Comparison of ENCODE assay signal across 14 mouse cellular contexts in the genomic region with DNA sequence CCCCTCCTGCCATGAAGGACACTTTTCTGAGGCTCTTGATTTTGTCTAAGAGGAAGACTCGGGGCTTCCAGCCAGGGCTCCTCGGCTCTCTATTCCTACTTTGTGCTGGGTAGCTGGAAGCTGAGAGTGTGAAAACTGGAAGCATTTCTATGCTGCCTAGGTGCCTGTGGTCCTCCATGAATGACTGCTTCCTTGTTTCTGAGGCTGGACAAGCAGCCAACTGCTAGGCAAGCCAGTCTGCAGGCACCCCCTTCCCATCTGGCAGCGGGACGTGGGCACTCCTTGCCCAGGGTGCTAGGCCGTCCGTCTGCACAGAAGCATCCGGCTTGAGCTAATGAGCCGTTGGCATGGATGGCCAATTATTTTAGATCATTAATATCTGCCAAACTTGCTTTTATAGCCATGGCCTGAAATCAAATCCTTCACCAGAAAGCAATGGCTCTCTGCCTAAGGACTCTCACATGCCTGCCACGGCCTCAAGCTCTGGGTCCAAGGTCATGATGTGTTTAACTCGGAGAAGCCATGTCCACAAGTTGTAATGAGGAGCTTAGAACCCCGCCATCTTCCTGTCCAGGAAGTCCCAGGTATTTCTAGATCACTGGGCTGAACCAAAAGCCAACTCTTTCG.
DNase-seq lines count a peak whose midpoint lies in the region; ATAC-seq and TF ChIP-seq lines count a peak whose summit lies in the region.
"Had no signal": no experiment of that assay in that cellular context is flagged by ENCODE, and none has a peak within 500 bp of the region (broad histone marks: within the 10 kb centered on the region; RNA-seq: fewer than 3 reads in every experiment).

No protein-coding gene starts in this region.

- WGBS in hindbrain, embryonic 16.5 days: 70% methylated on average over 12 of the region's 12 CpGs
- 86% methylated on average over 12 of the region's 12 CpGs for WGBS in hindbrain, embryonic 12.5 days
- 87% methylated on average over 12 of the region's 12 CpGs for WGBS in intestine, embryonic 15.5 days
- 82% methylated on average over 12 of the region's 12 CpGs for WGBS in lung, postnatal 0 days

- H3K4me2 ChIP-seq in hindbrain, embryonic 16.5 days (ENCODE audit: low read length): no peak overlapping the region
- no peak overlapping the region for H3K4me2 ChIP-seq in hindbrain, embryonic 12.5 days (replicated peaks)
- H3K4me2 ChIP-seq in intestine, embryonic 15.5 days (replicated peaks): no peak overlapping the region
- H3K4me2 ChIP-seq in lung, postnatal 0 days (replicated peaks; ENCODE audit: low read depth, low read length): no peak overlapping the region
- H3K4me2 ChIP-seq: embryonic facial prominence, embryonic 15.5 days; heart, embryonic 13.5 days; liver, embryonic 15.5 days had no signal

- H3K36me3 ChIP-seq in hindbrain, embryonic 16.5 days (ENCODE audit: control insufficient read depth, insufficient read depth, low read length): no peaks in the 10 kb centered on the region
- H3K36me3 ChIP-seq in hindbrain, embryonic 12.5 days: no peaks in the 10 kb centered on the region
- no peaks in the 10 kb centered on the region for H3K36me3 ChIP-seq in intestine, embryonic 15.5 days
- H3K36me3 ChIP-seq in lung, postnatal 0 days (ENCODE audit: insufficient read depth, low read length): no peaks in the 10 kb centered on the region
- H3K36me3 ChIP-seq: embryonic facial prominence, embryonic 15.5 days; heart, embryonic 13.5 days; liver, embryonic 15.5 days had no signal

- no peaks in the 10 kb centered on the region for H3K27me3 ChIP-seq in hindbrain, embryonic 16.5 days (replicated peaks; ENCODE audit: control insufficient read depth, insufficient read depth, low read length)
- peaks cover 11% of the 10 kb centered on the region for H3K27me3 ChIP-seq in hindbrain, embryonic 12.5 days
- H3K27me3 ChIP-seq in intestine, embryonic 15.5 days (replicated peaks): no peaks in the 10 kb centered on the region; the same call in 1 of the 2 replicates
- H3K27me3 ChIP-seq in lung, postnatal 0 days (replicated peaks; ENCODE audit: insufficient read depth, low read length): no peaks in the 10 kb centered on the region
- H3K27me3 ChIP-seq: embryonic facial prominence, embryonic 15.5 days had no signal

- TF ChIP-seq CTCF in lung, postnatal 0 days (IDR thresholded peaks at IDR 0.05): no peak

- no peak overlapping the region for H3K9ac ChIP-seq in hindbrain, embryonic 16.5 days (ENCODE audit: low read depth, low read length)
- H3K9ac ChIP-seq in hindbrain, embryonic 12.5 days: no peak overlapping the region
- no peak overlapping the region for H3K9ac ChIP-seq in intestine, embryonic 15.5 days
- no peak overlapping the region for H3K9ac ChIP-seq in lung, postnatal 0 days (replicated peaks; ENCODE audit: low read depth)
- H3K9ac ChIP-seq: embryonic facial prominence, embryonic 15.5 days; heart, embryonic 13.5 days; liver, embryonic 15.5 days had no signal

- H3K4me1 ChIP-seq in hindbrain, embryonic 16.5 days (ENCODE audit: control insufficient read depth, insufficient read depth, low read depth, low read length): peaks cover 3% of the 10 kb centered on the region; the same call in 1 of the 2 replicates
- peaks cover 3% of the 10 kb centered on the region; the same call in 1 of the 2 replicates for H3K4me1 ChIP-seq in hindbrain, embryonic 12.5 days
- no peaks in the 10 kb centered on the region; the same call in 1 of the 2 replicates for H3K4me1 ChIP-seq in intestine, embryonic 15.5 days (replicated peaks)
- no peaks in the 10 kb centered on the region for H3K4me1 ChIP-seq in lung, postnatal 0 days (ENCODE audit: insufficient read depth, low read depth, low read length)
- H3K4me1 ChIP-seq: liver, embryonic 15.5 days had no signal

- H3K4me3 ChIP-seq in hindbrain, embryonic 16.5 days (ENCODE audit: low read length): no peak overlapping the region
- no peak overlapping the region for H3K4me3 ChIP-seq in hindbrain, embryonic 12.5 days
- H3K4me3 ChIP-seq in intestine, embryonic 15.5 days (replicated peaks): no peak overlapping the region
- no peak overlapping the region for H3K4me3 ChIP-seq in lung, postnatal 0 days (ENCODE audit: low read depth, low read length)
- H3K4me3 ChIP-seq: embryonic facial prominence, embryonic 15.5 days; heart, embryonic 13.5 days; liver, embryonic 15.5 days had no signal

- peak; percentile 89 for ATAC-seq in hindbrain, embryonic 16.5 days
- ATAC-seq in hindbrain, embryonic 12.5 days (ENCODE audit: low FRiP score): no peak
- ATAC-seq in intestine, embryonic 15.5 days: no peak
- ATAC-seq in lung, postnatal 0 days: no peak
- ATAC-seq: midbrain, embryonic 16.5 days had no signal

- H3K9me3 ChIP-seq in hindbrain, embryonic 16.5 days (ENCODE audit: control insufficient read depth, low read length): no peaks in the 10 kb centered on the region
- no peaks in the 10 kb centered on the region for H3K9me3 ChIP-seq in hindbrain, embryonic 12.5 days (replicated peaks)
- no peaks in the 10 kb centered on the region for H3K9me3 ChIP-seq in intestine, embryonic 15.5 days
- H3K9me3 ChIP-seq in lung, postnatal 0 days (ENCODE audit: low read length): no peaks in the 10 kb centered on the region
- H3K9me3 ChIP-seq: embryonic facial prominence, embryonic 15.5 days; liver, embryonic 15.5 days had no signal

- peak; percentile 47 to 65 for DNase-seq in cerebellum, postnatal 36 days
- peak; percentile 13 to 28 for DNase-seq in layer of hippocampus, postnatal 25 days (ENCODE audit: extremely low spot score in 1 of 2, low spot score in 1 of 2)
- DNase-seq in right cerebral cortex, postnatal 25 days: peak; percentile 44
- DNase-seq in adrenal gland, adult 2 months: no peak
- no peak for DNase-seq in lung, postnatal 0 days (ENCODE audit: low spot score)
- DNase-seq: kidney, adult 8-10 months had no signal

- no peak for TF ChIP-seq EP300 in lung, postnatal 0 days (IDR thresholded peaks at IDR 0.05)

- no peak overlapping the region for H3K27ac ChIP-seq in hindbrain, embryonic 16.5 days (ENCODE audit: low read depth, low read length)
- no peak overlapping the region for H3K27ac ChIP-seq in hindbrain, embryonic 12.5 days
- no peak overlapping the region for H3K27ac ChIP-seq in intestine, embryonic 15.5 days
- no peak overlapping the region for H3K27ac ChIP-seq in lung, postnatal 0 days (ENCODE audit: low read length)
- H3K27ac ChIP-seq: embryonic facial prominence, embryonic 15.5 days; heart, embryonic 13.5 days; liver, embryonic 15.5 days; stomach, postnatal 0 days had no signal

Comparison
In these comparisons a context has a peak if more than half of its experiments do, and no peak if none do; other contexts are left out.
1. DNase-seq: peak in cerebellum, postnatal 36 days (2 of 2), layer of hippocampus, postnatal 25 days (2 of 2) and right cerebral cortex, postnatal 25 days (single experiment); none in adrenal gland, adult 2 months (single experiment) and lung, postnatal 0 days (single experiment).